Mouse (Mus musculus) stomach, embryonic 16.5 days (tissue): ENCODE measurements around the gene Ccnl1. TPM values are rescaled to one million over a fixed set of nuclear protein-coding genes. Genes with fewer than 3 reads are reported as not detected.
A peak's percentile ranks its signal among the peaks of the same experiment; 100 is the strongest.

Experiments used
- ATAC-seq: fragments of 200-750 bp; cut with Nextera tagmentation; 2 replicates; pipeline ENCODE4 v1.8.0; 2017; ENCODE audit warnings: moderate number of reproducible peaks, moderate TSS enrichment; ENCODE audit not compliant: insufficient read depth, low FRiP score
- H3K27ac ChIP-seq: fragments of 300-500 bp; sonication (generic); 2 replicates; pipeline ENCODE4 v1.5.1; 2014; ENCODE audit warnings: low read length
- H3K27me3 ChIP-seq: fragments of 300-500 bp; sonication (generic); 2 replicates; pipeline ENCODE4 v1.6.1; 2014; ENCODE audit warnings: low read length, control low read depth, mixed read lengths; ENCODE audit not compliant: control insufficient read depth, insufficient read depth
- H3K36me3 ChIP-seq: fragments of 300-500 bp; sonication (generic); 2 replicates; pipeline ENCODE4 v1.6.1; 2014; ENCODE audit warnings: low read length; ENCODE audit not compliant: control insufficient read depth, insufficient read depth
- H3K4me1 ChIP-seq: fragments of 300-500 bp; sonication (generic); 2 replicates; pipeline ENCODE4 v1.6.1; 2014; ENCODE audit warnings: low read length, control low read depth, mixed read lengths; ENCODE audit not compliant: control insufficient read depth, insufficient read depth
- H3K4me2 ChIP-seq: fragments of 300-500 bp; sonication (generic); 2 replicates; pipeline ENCODE4 v1.6.1; 2014; ENCODE audit warnings: low read depth, low read length, mixed read lengths
- H3K4me3 ChIP-seq: fragments of 300-500 bp; sonication (generic); replicated peaks from 2 replicates; pipeline ENCODE4 v1.5.1; 2014; ENCODE audit warnings: mild to moderate bottlenecking, low read length
- H3K9ac ChIP-seq: fragments of 300-500 bp; sonication (generic); 2 replicates; pipeline ENCODE4 v1.6.1; 2014; ENCODE audit warnings: low read length
- H3K9me3 ChIP-seq: fragments of 300-500 bp; sonication (generic); replicated peaks from 2 replicates; pipeline ENCODE4 v1.6.1; 2016; ENCODE audit warnings: low read length, control low read depth; ENCODE audit not compliant: control insufficient read depth
- WGBS: fragments of 180-500 bp; shearing (Covaris S2); extraction: QIAGEN DNeasy Blood & Tissue Kit; methylation state at CpG from one replicate; pipeline ENCODE4 v1.1.7; 2014; 5-methylcytosine and 5-hydroxymethylcytosine counted together
- polyA plus RNA-seq: library from polyadenylated mRNA; unstranded; fragments of >200 nt; fragmentation: Nextera tagmentation; extraction: Ambion mirVana; gene quantifications from 2 replicates; pipeline ENCODE4 v1.2.1, GENCODE M21; 2015

The Ccnl1 gene
- polyA plus RNA-seq, 1 experiment from 2014 or later = 97.3 TPM

- Histone ChIP-seq H3K27ac (no peak overlapping the region), H3K27me3 (no peaks in the 10 kb centered on the region), H3K4me3 (peak overlapping the region; percentile 20; the same call in 1 of the 2 replicates), H3K9me3 (no peaks in the 10 kb centered on the region), H3K4me2 (peak overlapping the region; percentile 49), H3K9ac (peak overlapping the region; percentile 47; the same call in 1 of the 2 replicates), H3K36me3 (no peaks in the 10 kb centered on the region), H3K4me1 (peaks cover 6% of the 10 kb centered on the region; the same call in 1 of the 2 replicates)
- 22% methylated on average over 20 of the region's 20 CpGs for WGBS
- peak; percentile 45; the same call in 1 of the 2 replicates for ATAC-seq
Observed at GRCm38 (mm10) chr3:65929821-65930633, 28.0 kb downstream of the Ccnl1 start.

- H3K4me1 ChIP-seq = peaks cover 6% of the 10 kb centered on the region; the same call in 1 of the 2 replicates
- H3K27ac ChIP-seq = no peak overlapping the region
- peak overlapping the region; percentile 49 for H3K4me2 ChIP-seq
- peak overlapping the region; percentile 56; the same call in 1 of the 2 replicates for H3K9ac ChIP-seq
- no peaks in the 10 kb centered on the region for H3K9me3 ChIP-seq
- WGBS = 3% methylated on average over 10 of the region's 10 CpGs
- H3K27me3 ChIP-seq = no peaks in the 10 kb centered on the region
- peak overlapping the region; percentile 20; the same call in 1 of the 2 replicates for H3K4me3 ChIP-seq
- no peaks in the 10 kb centered on the region for H3K36me3 ChIP-seq
- ATAC-seq = peak; percentile 88
Observed at GRCm38 (mm10) chr3:65929304-65929783, 28.7 kb downstream of the Ccnl1 start.

- H3K9ac ChIP-seq = peak overlapping the region; percentile 56; the same call in 1 of the 2 replicates
- peak overlapping the region; percentile 49; the same call in 1 of the 2 replicates for H3K4me2 ChIP-seq
- no peaks in the 10 kb centered on the region for H3K27me3 ChIP-seq
- ATAC-seq = no peak
- H3K27ac ChIP-seq = no peak overlapping the region
- H3K4me1 ChIP-seq = peaks cover 6% of the 10 kb centered on the region; the same call in 1 of the 2 replicates
- H3K36me3 ChIP-seq = no peaks in the 10 kb centered on the region
- WGBS = 55% methylated on average over 4 of the region's 4 CpGs
- H3K4me3 ChIP-seq = no peak overlapping the region
- H3K9me3 ChIP-seq = no peaks in the 10 kb centered on the region
Observed at GRCm38 (mm10) chr3:65928614-65929272, 29.3 kb downstream of the Ccnl1 start.

GRCm38 (mm10) chr3:65927685-65928084, 30.4 kb downstream of the Ccnl1 start:
- ATAC-seq = peak; percentile 15; the same call in 1 of the 2 replicates

GRCm38 (mm10) chr3:65927101-65927501, 30.9 kb downstream of the Ccnl1 start:
- peaks cover 8% of the 10 kb centered on the region; the same call in 1 of the 2 replicates for H3K4me1 ChIP-seq
- H3K27me3 ChIP-seq = no peaks in the 10 kb centered on the region
- ATAC-seq = no peak
- no peak overlapping the region for H3K27ac ChIP-seq
- no peak overlapping the region for H3K4me3 ChIP-seq
- H3K9ac ChIP-seq = no peak overlapping the region
- no peak overlapping the region for H3K4me2 ChIP-seq
- no peaks in the 10 kb centered on the region for H3K9me3 ChIP-seq
- no peaks in the 10 kb centered on the region for H3K36me3 ChIP-seq
- 81% methylated on average over 4 of the region's 4 CpGs for WGBS

More at GRCm38 (mm10) chr3:65927685-65928084, 30.4 kb downstream of the Ccnl1 start:
- H3K4me3 ChIP-seq = no peak overlapping the region
- WGBS = 53% methylated on average over 7 of the region's 7 CpGs
- no peaks in the 10 kb centered on the region for H3K9me3 ChIP-seq
- no peak overlapping the region for H3K27ac ChIP-seq
- no peaks in the 10 kb centered on the region for H3K27me3 ChIP-seq
- no peaks in the 10 kb centered on the region for H3K36me3 ChIP-seq
- peaks cover 8% of the 10 kb centered on the region; the same call in 1 of the 2 replicates for H3K4me1 ChIP-seq
- no peak overlapping the region for H3K4me2 ChIP-seq
- no peak overlapping the region for H3K9ac ChIP-seq

GRCm38 (mm10) chr3:65926426-65926825, 31.6 kb downstream of the Ccnl1 start:
- Histone ChIP-seq H3K9me3 (no peaks in the 10 kb centered on the region), H3K9ac (no peak overlapping the region), H3K27ac (no peak overlapping the region), H3K4me3 (no peak overlapping the region), H3K36me3 (no peaks in the 10 kb centered on the region), H3K4me1 (peaks cover 8% of the 10 kb centered on the region; the same call in 1 of the 2 replicates), H3K27me3 (no peaks in the 10 kb centered on the region), H3K4me2 (no peak overlapping the region)
- 81% methylated on average over 5 of the region's 5 CpGs for WGBS
- ATAC-seq = no peak

GRCm38 (mm10) chr3:65925058-65925740, 32.9 kb downstream of the Ccnl1 start:
- Histone ChIP-seq H3K36me3 (no peaks in the 10 kb centered on the region), H3K4me3 (no peak overlapping the region), H3K27me3 (no peaks in the 10 kb centered on the region), H3K27ac (no peak overlapping the region), H3K4me1 (peaks cover 8% of the 10 kb centered on the region; the same call in 1 of the 2 replicates), H3K9me3 (no peaks in the 10 kb centered on the region), H3K4me2 (no peak overlapping the region), H3K9ac (no peak overlapping the region)
- WGBS = 73% methylated on average over 5 of the region's 5 CpGs
- ATAC-seq = no peak

GRCm38 (mm10) chr3:65922420-65922819, 35.6 kb downstream of the Ccnl1 start:
- 62% methylated on average over 6 of the region's 6 CpGs for WGBS
- peak; percentile 66 for ATAC-seq

More at GRCm38 (mm10) chr3:65922420-65922819, 35.6 kb downstream of the Ccnl1 start:
- Histone ChIP-seq H3K36me3 (no peaks in the 10 kb centered on the region), H3K4me3 (no peak overlapping the region), H3K9ac (no peak overlapping the region), H3K27me3 (no peaks in the 10 kb centered on the region), H3K4me2 (no peak overlapping the region), H3K27ac (0 out of 2 replicates have a peak overlapping the region, but pooled peaks have one; percentile 10), H3K4me1 (peaks cover 2% of the 10 kb centered on the region; the same call in 1 of the 2 replicates), H3K9me3 (no peaks in the 10 kb centered on the region)
